Mouse (Mus musculus) limb, embryonic 11.5 days (tissue): Measurements from ENCODE around the gene Nuak2. TPM values are rescaled to one million over a fixed set of nuclear protein-coding genes. Genes with fewer than 3 reads are reported as not detected.

Experiments
- ATAC-seq: fragments of 200-750 bp; cut with Nextera tagmentation; 2 replicates; pipeline ENCODE4 v1.8.0; 2017; ENCODE audit warnings: low read depth; ENCODE audit not compliant: insufficient number of reproducible peaks, low FRiP score, low TSS enrichment
- DNase-seq: peaks from one replicate; pipeline ENCODE4 v3.0.0-alpha.2; 2015; ENCODE audit warnings: low spot score
- H3K27ac ChIP-seq: fragments of 300-500 bp; sonication (generic); replicated peaks from 2 replicates; pipeline ENCODE4 v1.5.1; 2014; ENCODE audit warnings: low read depth, mild to moderate bottlenecking, low read length
- H3K27me3 ChIP-seq: fragments of 300-500 bp; sonication (generic); 2 replicates; pipeline ENCODE4 v1.6.1; 2014; ENCODE audit warnings: mild to moderate bottlenecking, low read length, mixed read lengths; ENCODE audit not compliant: control insufficient read depth, insufficient read depth
- H3K36me3 ChIP-seq: fragments of 300-500 bp; sonication (generic); 2 replicates; pipeline ENCODE4 v1.6.1; 2014; ENCODE audit warnings: mild to moderate bottlenecking, low read length, moderate library complexity, mixed read lengths; ENCODE audit not compliant: control insufficient read depth, insufficient read depth
- H3K4me1 ChIP-seq: fragments of 300-500 bp; sonication (generic); 2 replicates; pipeline ENCODE4 v1.6.1; 2014; ENCODE audit warnings: low read length, mixed read lengths; ENCODE audit not compliant: control insufficient read depth, insufficient read depth
- H3K4me2 ChIP-seq: fragments of 300-500 bp; sonication (generic); 2 replicates; pipeline ENCODE4 v1.6.1; 2014; ENCODE audit warnings: low read depth, mild to moderate bottlenecking, moderate library complexity; ENCODE audit not compliant: severe bottlenecking
- H3K4me3 ChIP-seq: fragments of 300-500 bp; sonication (generic); 2 replicates; pipeline ENCODE4 v1.5.1; 2014; ENCODE audit warnings: low read depth, low read length
- H3K9ac ChIP-seq: fragments of 300-500 bp; sonication (generic); 2 replicates; pipeline ENCODE4 v1.6.1; 2014; ENCODE audit warnings: mild to moderate bottlenecking, low read length
- H3K9me3 ChIP-seq: fragments of 300-500 bp; sonication (generic); 2 replicates; pipeline ENCODE4 v1.6.1; 2016; ENCODE audit warnings: low read length; ENCODE audit not compliant: control insufficient read depth
- WGBS: fragments of 180-500 bp; shearing (Covaris S2); extraction: QIAGEN DNeasy Blood & Tissue Kit; methylation state at CpG from one replicate; pipeline ENCODE4 v1.1.7; 2014; 5-methylcytosine and 5-hydroxymethylcytosine counted together
- polyA plus RNA-seq: library from polyadenylated mRNA; unstranded; fragments of >200 nt; fragmentation: Nextera tagmentation; extraction: Ambion mirVana; gene quantifications from 2 replicates; pipeline ENCODE4 v1.2.1, GENCODE M21; 2014

The Nuak2 gene
- polyA plus RNA-seq, 1 experiment from 2014 or later: 0.56 TPM

- 76% methylated on average over 3 of the region's 3 CpGs for WGBS
- Histone ChIP-seq H3K27me3 (no peaks in the 10 kb centered on the region), H3K4me3 (no peak overlapping the region), H3K36me3 (peaks cover 6% of the 10 kb centered on the region; the same call in 1 of the 2 replicates), H3K9ac (no peak overlapping the region), H3K9me3 (no peaks in the 10 kb centered on the region), H3K4me1 (peaks cover 5% of the 10 kb centered on the region; the same call in 1 of the 2 replicates), H3K27ac (no peak overlapping the region; the same call in 1 of the 2 replicates), H3K4me2 (no peak overlapping the region)
- DNase-seq: no peak
- ATAC-seq: no peak
These were observed 58.9 kb downstream of the Nuak2 start for GRCm38 (mm10) chr1:132374873-132375244.

- DNase-seq: no peak
- peaks cover 5% of the 10 kb centered on the region; the same call in 1 of the 2 replicates for H3K4me1 ChIP-seq
These were observed 59.3 kb downstream of the Nuak2 start for GRCm38 (mm10) chr1:132375256-132375655.

DNA sequence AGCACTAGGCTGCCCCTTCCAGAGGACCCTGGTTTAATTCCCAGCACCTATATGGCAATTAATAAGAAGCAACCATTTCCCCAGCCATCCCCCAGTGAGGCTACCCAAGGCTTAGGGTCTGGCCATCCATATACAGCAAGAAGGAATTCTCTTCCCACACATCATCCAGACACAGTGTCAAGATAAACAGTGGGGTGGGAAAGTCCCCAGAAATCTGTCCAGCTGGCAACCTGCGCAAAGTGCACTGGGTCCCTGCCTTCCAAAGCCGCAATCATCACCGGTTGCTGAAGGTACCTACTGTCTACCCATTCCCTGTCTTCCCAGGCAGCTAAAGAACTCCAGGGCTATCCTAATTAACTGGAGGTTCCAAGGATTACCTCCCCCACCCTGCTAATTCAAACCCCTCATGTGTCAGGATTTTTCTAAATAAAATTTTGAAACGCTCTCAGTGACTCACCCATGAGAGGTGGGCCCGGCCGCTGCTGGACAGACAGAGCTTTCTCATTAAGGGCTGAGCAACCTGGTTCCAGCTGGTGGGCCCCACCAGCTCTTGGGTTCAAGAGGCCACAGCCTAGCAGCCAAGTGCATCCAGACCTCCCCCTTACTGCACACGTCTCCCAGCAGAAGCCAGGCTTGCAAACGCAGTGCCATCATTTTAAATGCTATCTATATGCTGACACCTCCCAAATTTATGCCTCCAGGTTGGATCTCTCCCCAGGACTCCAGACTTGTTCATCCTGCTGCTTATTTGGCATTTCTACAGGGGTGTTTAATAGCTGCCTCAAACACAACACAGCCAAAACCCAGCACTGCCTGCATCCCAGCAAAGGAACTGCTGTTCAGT lies 60.5 kb downstream of the Nuak2 start:
- no peak for ATAC-seq
- Histone ChIP-seq H3K9me3 (no peaks in the 10 kb centered on the region), H3K27ac (no peak overlapping the region; the same call in 1 of the 2 replicates), H3K27me3 (no peaks in the 10 kb centered on the region), H3K9ac (no peak overlapping the region; the same call in 1 of the 2 replicates), H3K4me2 (no peak overlapping the region), H3K36me3 (0 out of 2 replicates have a peak, but pooled peaks cover 2% of the 10 kb centered on the region), H3K4me1 (peaks cover 5% of the 10 kb centered on the region; the same call in 1 of the 2 replicates), H3K4me3 (no peak overlapping the region)
- WGBS: 61% methylated on average over 8 of the region's 8 CpGs
- DNase-seq: no peak

More at GRCm38 (mm10) chr1:132375256-132375655, 59.3 kb downstream of the Nuak2 start:
- 49% methylated on average over 4 of the region's 4 CpGs for WGBS
- no peak overlapping the region for H3K4me3 ChIP-seq
- no peaks in the 10 kb centered on the region for H3K27me3 ChIP-seq
- H3K27ac ChIP-seq: no peak overlapping the region; the same call in 1 of the 2 replicates
- no peak overlapping the region for H3K9ac ChIP-seq
- H3K4me2 ChIP-seq: no peak overlapping the region
- no peak for ATAC-seq
- no peaks in the 10 kb centered on the region for H3K9me3 ChIP-seq
- peaks cover 6% of the 10 kb centered on the region; the same call in 1 of the 2 replicates for H3K36me3 ChIP-seq

GRCm38 (mm10) chr1:132377055-132377365 lies 61.1 kb downstream of the Nuak2 start:
- no peaks in the 10 kb centered on the region for H3K36me3 ChIP-seq
- H3K4me2 ChIP-seq: no peak overlapping the region
- no peaks in the 10 kb centered on the region for H3K27me3 ChIP-seq
- H3K27ac ChIP-seq: no peak overlapping the region; the same call in 1 of the 2 replicates
- H3K9ac ChIP-seq: no peak overlapping the region; the same call in 1 of the 2 replicates
- 63% methylated on average over 7 of the region's 7 CpGs for WGBS
- DNase-seq: no peak
- ATAC-seq: no peak
- H3K9me3 ChIP-seq: no peaks in the 10 kb centered on the region
- peaks cover 5% of the 10 kb centered on the region; the same call in 1 of the 2 replicates for H3K4me1 ChIP-seq
- no peak overlapping the region for H3K4me3 ChIP-seq

- 82% methylated on average over 3 of the region's 3 CpGs for WGBS
- no peak for ATAC-seq
- no peaks in the 10 kb centered on the region for H3K36me3 ChIP-seq
These were observed 61.9 kb downstream of the Nuak2 start for GRCm38 (mm10) chr1:132377811-132378210.

DNA sequence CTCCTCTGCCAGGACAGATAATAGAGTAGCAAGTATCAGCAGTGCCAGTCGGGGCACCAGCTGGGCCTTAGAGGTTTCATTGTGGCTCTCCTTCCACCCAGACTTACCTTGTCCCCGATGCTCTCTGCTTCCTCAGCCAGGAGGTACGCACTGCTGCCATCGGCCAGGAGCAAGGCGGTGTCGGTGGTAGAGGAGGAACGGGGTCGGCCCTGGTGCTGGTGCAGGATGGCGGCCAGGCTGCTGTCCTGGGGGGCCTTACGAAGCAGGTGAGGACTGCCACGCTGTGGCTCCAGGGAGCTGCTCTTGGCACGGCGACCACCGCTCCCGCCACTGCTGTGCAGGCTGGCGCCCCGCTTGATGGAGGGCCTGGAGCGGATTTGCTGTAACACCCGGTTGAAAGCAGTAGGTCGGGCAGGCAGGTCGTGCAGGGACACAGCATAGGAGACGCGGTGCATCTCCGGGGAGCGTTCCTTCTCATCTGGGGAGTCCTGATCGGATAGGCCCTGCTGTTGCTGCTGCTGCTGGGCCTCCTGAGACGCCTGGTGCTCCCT lies 64.7 kb downstream of the Nuak2 start:
- no peaks in the 10 kb centered on the region for H3K9me3 ChIP-seq
- H3K4me3 ChIP-seq: no peak overlapping the region
- no peak for ATAC-seq
- H3K36me3 ChIP-seq: no peaks in the 10 kb centered on the region
- no peak overlapping the region for H3K4me2 ChIP-seq
- H3K9ac ChIP-seq: no peak overlapping the region
- H3K27me3 ChIP-seq: no peaks in the 10 kb centered on the region
- DNase-seq: no peak
- peaks cover 15% of the 10 kb centered on the region for H3K4me1 ChIP-seq
- no peak overlapping the region for H3K27ac ChIP-seq
- 90% methylated on average over 27 of the region's 27 CpGs for WGBS

More at GRCm38 (mm10) chr1:132377811-132378210, 61.9 kb downstream of the Nuak2 start:
- no peak overlapping the region for H3K27ac ChIP-seq
- no peak overlapping the region for H3K4me2 ChIP-seq
- no peaks in the 10 kb centered on the region for H3K9me3 ChIP-seq
- H3K27me3 ChIP-seq: no peaks in the 10 kb centered on the region
- H3K4me3 ChIP-seq: no peak overlapping the region
- no peak for DNase-seq
- no peak overlapping the region for H3K9ac ChIP-seq
- peaks cover 5% of the 10 kb centered on the region; the same call in 1 of the 2 replicates for H3K4me1 ChIP-seq

DNA sequence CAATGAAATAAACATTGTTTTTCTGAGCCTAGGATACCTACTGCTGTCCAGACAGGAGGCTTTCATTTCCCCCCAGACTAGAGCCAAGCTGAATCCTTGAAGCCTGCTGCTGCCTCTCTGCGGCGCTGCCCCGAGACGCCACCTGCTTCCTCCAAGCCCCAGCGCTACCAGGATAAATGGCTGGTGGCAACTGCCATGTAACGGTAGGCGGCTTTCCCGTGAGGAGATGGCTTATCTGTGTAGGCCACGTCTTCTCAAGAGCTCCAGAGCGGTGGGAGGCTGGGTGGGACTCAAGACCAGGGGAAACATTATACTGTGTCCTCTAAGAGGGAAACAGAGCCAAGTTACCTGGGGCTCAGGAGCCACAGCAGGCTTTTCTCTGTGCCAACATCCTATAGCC lies 66.0 kb downstream of the Nuak2 start:
- Histone ChIP-seq H3K9me3 (no peaks in the 10 kb centered on the region), H3K4me3 (no peak overlapping the region), H3K27ac (no peak overlapping the region), H3K9ac (no peak overlapping the region), H3K27me3 (no peaks in the 10 kb centered on the region), H3K4me2 (no peak overlapping the region), H3K4me1 (peaks cover 12% of the 10 kb centered on the region), H3K36me3 (no peaks in the 10 kb centered on the region)
- WGBS: 81% methylated on average over 10 of the region's 10 CpGs
- no peak for DNase-seq
- ATAC-seq: no peak
